Comparison of ENCODE assay signal across 27 mouse cellular contexts in the genomic region with DNA sequence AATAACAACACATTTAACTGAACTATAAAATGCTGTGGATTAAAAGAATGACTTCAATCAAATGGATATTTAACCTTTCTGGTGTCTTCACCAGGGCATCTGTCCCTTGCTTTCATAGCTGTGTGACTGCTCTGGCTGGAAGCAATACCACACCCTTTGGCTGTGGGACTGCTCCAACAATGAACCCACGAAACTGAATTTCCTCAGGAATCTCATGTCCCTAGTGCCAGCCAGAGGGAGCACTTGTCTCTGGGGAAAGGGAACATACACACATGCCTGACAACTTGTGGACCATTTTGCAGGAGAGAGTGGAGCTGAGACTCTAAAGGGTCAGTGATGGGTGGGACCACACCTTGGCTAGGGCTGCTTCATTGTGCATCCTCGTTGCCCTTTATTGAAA.
A peak's percentile ranks its signal among the peaks of the same experiment; 100 is the strongest.
DNase-seq lines count a peak whose midpoint lies in the region; ATAC-seq and TF ChIP-seq lines count a peak whose summit lies in the region.
"Had no signal": no experiment of that assay in that cellular context is flagged by ENCODE, and none has a peak within 500 bp of the region (broad histone marks: within the 10 kb centered on the region; RNA-seq: fewer than 3 reads in every experiment).

No protein-coding gene starts in this region.

- no peak for ATAC-seq in kidney, postnatal 0 days (replicated peaks; ENCODE audit: low FRiP score, low read depth)
- no peak for ATAC-seq in midbrain, postnatal 0 days (ENCODE audit: low FRiP score)
- ATAC-seq in midbrain, embryonic 11.5 days (ENCODE audit: low FRiP score) = no peak
- ATAC-seq: CD4-positive, CD25-positive, alpha-beta regulatory T cell, adult 4 months; forebrain, embryonic 13.5 days; intestine, embryonic 16.5 days had no signal

- WGBS in heart, embryonic 10.5 days = 78% methylated on average over 2 of the region's 2 CpGs
- WGBS in kidney, postnatal 0 days = 76% methylated on average over 2 of the region's 2 CpGs
- 82% methylated on average over 2 of the region's 2 CpGs for WGBS in midbrain, postnatal 0 days
- WGBS in midbrain, embryonic 11.5 days = 83% methylated on average over 2 of the region's 2 CpGs

- no peak overlapping the region for H3K9ac ChIP-seq in kidney, postnatal 0 days (ENCODE audit: low read depth, low read length)
- H3K9ac ChIP-seq in midbrain, postnatal 0 days (replicated peaks; ENCODE audit: low read length, poor library complexity, severe bottlenecking) = no peak overlapping the region
- H3K9ac ChIP-seq in midbrain, embryonic 11.5 days (ENCODE audit: low read length) = no peak overlapping the region
- H3K9ac ChIP-seq: embryonic facial prominence, embryonic 13.5 days; forebrain, embryonic 13.5 days; heart, embryonic 12.5 days; heart, embryonic 15.5 days; hindbrain, embryonic 15.5 days had no signal

- H3K4me3 ChIP-seq in heart, embryonic 10.5 days = no peak overlapping the region
- H3K4me3 ChIP-seq in kidney, postnatal 0 days (replicated peaks; ENCODE audit: low read depth, low read length) = no peak overlapping the region
- no peak overlapping the region for H3K4me3 ChIP-seq in midbrain, postnatal 0 days (ENCODE audit: low read depth, low read length)
- no peak overlapping the region for H3K4me3 ChIP-seq in midbrain, embryonic 11.5 days (ENCODE audit: low read depth, low read length)
- H3K4me3 ChIP-seq: embryonic facial prominence, embryonic 10.5 days; embryonic facial prominence, embryonic 13.5 days; forebrain, embryonic 10.5 days; forebrain, embryonic 13.5 days; heart, adult 2 months; heart, embryonic 12.5 days; heart, embryonic 15.5 days; hindbrain, embryonic 15.5 days had no signal

- no peaks in the 10 kb centered on the region for H3K27me3 ChIP-seq in heart, embryonic 10.5 days (ENCODE audit: insufficient read depth, poor library complexity, severe bottlenecking)
- H3K27me3 ChIP-seq in kidney, postnatal 0 days (ENCODE audit: insufficient read depth, low read length) = no peaks in the 10 kb centered on the region
- H3K27me3 ChIP-seq in midbrain, postnatal 0 days (ENCODE audit: insufficient read depth, low read length) = no peaks in the 10 kb centered on the region
- H3K27me3 ChIP-seq in midbrain, embryonic 11.5 days (ENCODE audit: control insufficient read depth, insufficient read depth, low read length) = no peaks in the 10 kb centered on the region
- H3K27me3 ChIP-seq: embryonic facial prominence, embryonic 13.5 days; forebrain, embryonic 13.5 days; heart, embryonic 12.5 days; heart, embryonic 15.5 days; hindbrain, embryonic 15.5 days had no signal

- H3K4me2 ChIP-seq in kidney, postnatal 0 days (ENCODE audit: low read length) = no peak overlapping the region
- H3K4me2 ChIP-seq in midbrain, postnatal 0 days (ENCODE audit: low read depth, low read length, poor library complexity, severe bottlenecking) = no peak overlapping the region
- no peak overlapping the region for H3K4me2 ChIP-seq in midbrain, embryonic 11.5 days
- H3K4me2 ChIP-seq: embryonic facial prominence, embryonic 13.5 days; forebrain, embryonic 13.5 days; heart, embryonic 12.5 days; heart, embryonic 15.5 days; hindbrain, embryonic 15.5 days had no signal

- no peaks in the 10 kb centered on the region for H3K36me3 ChIP-seq in heart, embryonic 10.5 days
- H3K36me3 ChIP-seq in kidney, postnatal 0 days (ENCODE audit: insufficient read depth, low read length) = no peaks in the 10 kb centered on the region
- no peaks in the 10 kb centered on the region for H3K36me3 ChIP-seq in midbrain, postnatal 0 days (ENCODE audit: insufficient read depth, low read length)
- no peaks in the 10 kb centered on the region for H3K36me3 ChIP-seq in midbrain, embryonic 11.5 days (ENCODE audit: control insufficient read depth, insufficient read depth, low read length)
- H3K36me3 ChIP-seq: embryonic facial prominence, embryonic 10.5 days; embryonic facial prominence, embryonic 13.5 days; forebrain, embryonic 10.5 days; heart, embryonic 12.5 days; heart, embryonic 15.5 days; hindbrain, embryonic 15.5 days had no signal

- TF ChIP-seq CTCF in kidney, postnatal 0 days (IDR thresholded peaks at IDR 0.05; ENCODE audit: low read depth) = peak; percentile 31; the same call in 1 of the 2 replicates
- TF ChIP-seq CTCF in midbrain, postnatal 0 days (IDR thresholded peaks at IDR 0.05) = peak; percentile 37

- H3K27ac ChIP-seq in heart, embryonic 10.5 days = no peak overlapping the region
- H3K27ac ChIP-seq in kidney, postnatal 0 days = no peak overlapping the region
- no peak overlapping the region for H3K27ac ChIP-seq in midbrain, postnatal 0 days (ENCODE audit: low read depth, low read length)
- no peak overlapping the region for H3K27ac ChIP-seq in midbrain, embryonic 11.5 days (ENCODE audit: low read depth, low read length)
- H3K27ac ChIP-seq: embryonic facial prominence, embryonic 10.5 days; embryonic facial prominence, embryonic 13.5 days; forebrain, embryonic 10.5 days; forebrain, embryonic 13.5 days; heart, adult 2 months; heart, embryonic 15.5 days; hindbrain, embryonic 15.5 days had no signal

- H3K9me3 ChIP-seq in heart, embryonic 10.5 days = no peaks in the 10 kb centered on the region
- no peaks in the 10 kb centered on the region for H3K9me3 ChIP-seq in kidney, postnatal 0 days (replicated peaks; ENCODE audit: low read length)
- no peaks in the 10 kb centered on the region for H3K9me3 ChIP-seq in midbrain, postnatal 0 days (ENCODE audit: low read length)
- no peaks in the 10 kb centered on the region for H3K9me3 ChIP-seq in midbrain, embryonic 11.5 days (ENCODE audit: control insufficient read depth, low read length)
- H3K9me3 ChIP-seq: embryonic facial prominence, embryonic 10.5 days; embryonic facial prominence, embryonic 13.5 days; forebrain, embryonic 10.5 days; forebrain, embryonic 13.5 days; heart, embryonic 12.5 days; heart, embryonic 15.5 days; hindbrain, embryonic 15.5 days had no signal

- 0 out of 2 replicates have a peak, but pooled peaks cover 5% of the 10 kb centered on the region for H3K4me1 ChIP-seq in heart, embryonic 10.5 days
- H3K4me1 ChIP-seq in kidney, postnatal 0 days (replicated peaks; ENCODE audit: insufficient read depth, low read length) = no peaks in the 10 kb centered on the region
- H3K4me1 ChIP-seq in midbrain, postnatal 0 days (ENCODE audit: insufficient read depth, low read length) = no peaks in the 10 kb centered on the region
- H3K4me1 ChIP-seq in midbrain, embryonic 11.5 days (ENCODE audit: control insufficient read depth, insufficient read depth, low read length) = peaks cover 2% of the 10 kb centered on the region; the same call in 1 of the 2 replicates
- H3K4me1 ChIP-seq: embryonic facial prominence, embryonic 13.5 days; heart, embryonic 12.5 days; heart, embryonic 15.5 days had no signal

- DNase-seq in heart, embryonic 10.5 days (ENCODE audit: low spot score) = peak; percentile 60
- DNase-seq in heart, adult 8-10 months (ENCODE audit: low spot score) = no peak
- no peak for DNase-seq in kidney, postnatal 0 days (ENCODE audit: low spot score)
- no peak for DNase-seq in kidney, adult 9 months
- DNase-seq in midbrain, postnatal 0 days (ENCODE audit: low spot score) = no peak
- no peak for DNase-seq in midbrain, embryonic 11.5 days (ENCODE audit: low spot score, missing footprints)
- no peak for DNase-seq in thymus, postnatal 10 days (ENCODE audit: low spot score in 2 of 2)
- DNase-seq: adrenal gland, adult 2 months; adrenal gland, postnatal 14 days; cerebellum, adult 11 months; cerebellum, adult 2 months; cerebellum, adult 9-11 months; cerebellum, postnatal 25 days; embryo, embryonic 11 days; gastrocnemius, postnatal 25 days; heart, adult 2 months; heart, postnatal 14 days; heart, postnatal 4 days had no signal
